Mouse (Mus musculus) forebrain, postnatal 0 days (tissue): ENCODE measurements at regions not wholly inside any gene's neighbourhood (a gene's known extent, or its start where the extent isn't known, plus 50 kb on each side); places are given as distances from the start of the nearest gene placed in this dataset.

ENCODE experiments used
- ATAC-seq: fragments of 200-750 bp; cut with Nextera tagmentation; 2 replicates; pipeline ENCODE4 v1.8.0; 2017; ENCODE audit warnings: mild to moderate bottlenecking, moderate library complexity
- DNase-seq: peaks from one replicate; pipeline ENCODE4 v3.0.0-alpha.2; 2015
- H3K27ac ChIP-seq: fragments of 300-500 bp; sonication (generic); 2 replicates; pipeline ENCODE4 v1.5.1; 2014; ENCODE audit warnings: low read depth, mild to moderate bottlenecking, antibody characterized with exemption, low read length, moderate library complexity, mixed read lengths
- H3K27me3 ChIP-seq: fragments of 300-500 bp; sonication (generic); 2 replicates; pipeline ENCODE4 v1.6.1; 2014; ENCODE audit warnings: mild to moderate bottlenecking, low read length, mixed read lengths; ENCODE audit not compliant: insufficient read depth
- H3K36me3 ChIP-seq: fragments of 300-500 bp; sonication (generic); 2 replicates; pipeline ENCODE4 v1.6.1; 2014; ENCODE audit warnings: mild to moderate bottlenecking, moderate library complexity; ENCODE audit not compliant: insufficient read depth
- H3K4me1 ChIP-seq: fragments of 300-500 bp; sonication (generic); 2 replicates; pipeline ENCODE4 v1.6.1; 2014; ENCODE audit warnings: antibody characterized with exemption; ENCODE audit not compliant: insufficient read depth
- H3K4me2 ChIP-seq: fragments of 300-500 bp; sonication (generic); 2 replicates; pipeline ENCODE4 v1.6.1; 2014; ENCODE audit warnings: low read depth, mild to moderate bottlenecking, moderate library complexity
- H3K4me3 ChIP-seq: fragments of 300-500 bp; sonication (generic); 2 replicates; pipeline ENCODE4 v1.5.1; 2014; ENCODE audit warnings: low read depth, low read length, mixed read lengths
- H3K9ac ChIP-seq: fragments of 300-500 bp; sonication (generic); 2 replicates; pipeline ENCODE4 v1.6.1; 2014; ENCODE audit warnings: mild to moderate bottlenecking
- H3K9me3 ChIP-seq: fragments of 300-500 bp; sonication (generic); 2 replicates; pipeline ENCODE4 v1.6.1; 2016; ENCODE audit warnings: low read length
- CTCF ChIP-seq: sonication (generic); IDR thresholded peaks from 2 replicates; pipeline ENCODE4 v1.5.1; 2016; ENCODE audit warnings: antibody characterized with exemption, control low read depth, low read depth
- WGBS: fragments of 180-500 bp; shearing (Covaris S2); extraction: QIAGEN DNeasy Blood & Tissue Kit; methylation state at CpG from one replicate; pipeline ENCODE4 v1.1.7; 2014; 5-methylcytosine and 5-hydroxymethylcytosine counted together

GRCm38 (mm10) chr12:59722471-59723182, 503.1 kb upstream of the Fbxo33 start:
- TF ChIP-seq CTCF: no peak
- Histone ChIP-seq H3K4me1 (no peaks in the 10 kb centered on the region), H3K9ac (no peak overlapping the region), H3K27ac (no peak overlapping the region), H3K36me3 (no peaks in the 10 kb centered on the region), H3K27me3 (no peaks in the 10 kb centered on the region), H3K4me3 (no peak overlapping the region), H3K4me2 (no peak overlapping the region), H3K9me3 (no peaks in the 10 kb centered on the region)
- no peak for ATAC-seq
- WGBS: 76% methylated on average over 6 of the region's 6 CpGs
- DNase-seq: no peak

GRCm38 (mm10) chr12:59713216-59713615, 493.7 kb upstream of the Fbxo33 start:
- Histone ChIP-seq H3K4me2 (no peak overlapping the region), H3K27ac (no peak overlapping the region), H3K36me3 (no peaks in the 10 kb centered on the region), H3K9ac (no peak overlapping the region), H3K9me3 (no peaks in the 10 kb centered on the region), H3K27me3 (no peaks in the 10 kb centered on the region), H3K4me1 (no peaks in the 10 kb centered on the region), H3K4me3 (no peak overlapping the region)
- TF ChIP-seq CTCF: no peak
- WGBS: 68% methylated on average over 3 of the region's 3 CpGs
- DNase-seq: no peak
- no peak for ATAC-seq

- TF ChIP-seq CTCF: no peak
- WGBS: 84% methylated on average over 2 of the region's 2 CpGs
- ATAC-seq (no peak), DNase-seq (no peak)
- Histone ChIP-seq H3K4me2 (no peak overlapping the region), H3K4me1 (no peaks in the 10 kb centered on the region), H3K9ac (no peak overlapping the region), H3K27ac (no peak overlapping the region), H3K27me3 (no peaks in the 10 kb centered on the region), H3K9me3 (no peaks in the 10 kb centered on the region), H3K4me3 (no peak overlapping the region), H3K36me3 (no peaks in the 10 kb centered on the region)
These were observed 463.7 kb upstream of the Fbxo33 start for GRCm38 (mm10) chr12:59683235-59683634.

- DNase-seq (no peak), ATAC-seq (no peak)
- Histone ChIP-seq H3K9me3 (no peaks in the 10 kb centered on the region), H3K4me2 (no peak overlapping the region), H3K36me3 (no peaks in the 10 kb centered on the region), H3K4me1 (no peaks in the 10 kb centered on the region), H3K9ac (no peak overlapping the region), H3K27ac (no peak overlapping the region), H3K27me3 (no peaks in the 10 kb centered on the region), H3K4me3 (no peak overlapping the region)
- no peak for TF ChIP-seq CTCF
These were observed 443.6 kb upstream of the Fbxo33 start for GRCm38 (mm10) chr12:59663161-59663560.

- Histone ChIP-seq H3K36me3 (no peaks in the 10 kb centered on the region), H3K4me3 (no peak overlapping the region), H3K4me1 (no peaks in the 10 kb centered on the region), H3K4me2 (no peak overlapping the region), H3K27me3 (no peaks in the 10 kb centered on the region), H3K27ac (no peak overlapping the region), H3K9me3 (0 out of 2 replicates have a peak, but pooled peaks cover 3% of the 10 kb centered on the region), H3K9ac (no peak overlapping the region)
- WGBS: 64% methylated on average over 1 of the region's 1 CpGs
- ATAC-seq (no peak), DNase-seq (no peak)
- TF ChIP-seq CTCF: no peak
These were observed 411.2 kb upstream of the Fbxo33 start for GRCm38 (mm10) chr12:59630678-59631077.

GRCm38 (mm10) chr12:59623147-59623546, 403.6 kb upstream of the Fbxo33 start:
- Histone ChIP-seq H3K36me3 (no peaks in the 10 kb centered on the region), H3K4me1 (no peaks in the 10 kb centered on the region), H3K27ac (no peak overlapping the region), H3K9me3 (0 out of 2 replicates have a peak, but pooled peaks cover 3% of the 10 kb centered on the region), H3K27me3 (no peaks in the 10 kb centered on the region), H3K9ac (no peak overlapping the region), H3K4me3 (no peak overlapping the region), H3K4me2 (no peak overlapping the region)
- no peak for DNase-seq
- WGBS: 74% methylated on average over 3 of the region's 3 CpGs
- ATAC-seq: no peak
- TF ChIP-seq CTCF: no peak

GRCm38 (mm10) chr12:59621132-59621531, 401.6 kb upstream of the Fbxo33 start:
- no peaks in the 10 kb centered on the region for H3K36me3 ChIP-seq
- no peak for TF ChIP-seq CTCF
- ATAC-seq: no peak

More at GRCm38 (mm10) chr12:59621132-59621531, 401.6 kb upstream of the Fbxo33 start:
- no peaks in the 10 kb centered on the region for H3K9me3 ChIP-seq
- no peak for DNase-seq
- H3K9ac ChIP-seq: no peak overlapping the region
- no peaks in the 10 kb centered on the region for H3K27me3 ChIP-seq
- no peak overlapping the region for H3K27ac ChIP-seq
- 65% methylated on average over 2 of the region's 2 CpGs for WGBS
- no peak overlapping the region for H3K4me2 ChIP-seq
- H3K4me3 ChIP-seq: no peak overlapping the region
- no peaks in the 10 kb centered on the region for H3K4me1 ChIP-seq
